Mouse (Mus musculus) v-Abl transformed pro-B cells (cell line): ENCODE data around the gene Ripk3.

Experiments used
- in situ Hi-C, 2 experiments: fragments of 400-800 bp; cut with MboI; formaldehyde crosslinking; loops; one replicate each; pipeline ENCODE4 v1.15.1; 2025; ENCODE audit not compliant: unreplicated experiment in 2 of 2

Ripk3 gene

GRCm38 (mm10) chr14:55767519-55768414, 20.9 kb downstream of the Ripk3 start:
- in situ Hi-C loops: loop anchor here in 1 of 2 experiments (25.0 kb wide), 1 partner anchor 655 kb away; the partner anchor contains the start of genes Ap1g2 and Jph4

GRCm38 (mm10) chr14:55765696-55766095, 23.0 kb downstream of the Ripk3 start, which contains the start of gene Ltb4r1:
Ltb4r1 (plus strand) TSS chr14:55765962.
- in situ Hi-C loops: loop anchor here in 1 of 2 experiments (25.0 kb wide), 1 partner anchor 653 kb away; the partner anchor contains the start of genes Ap1g2 and Jph4

- in situ Hi-C loops: loop anchor here in 1 of 2 experiments (25.0 kb wide), 1 partner anchor 651 kb away; the partner anchor contains the start of genes Ap1g2 and Jph4
Measured at GRCm38 (mm10) chr14:55763166-55763565, 25.5 kb downstream of the Ripk3 start.

GRCm38 (mm10) chr14:55762001-55762821, 26.5 kb downstream of the Ripk3 start:
- in situ Hi-C loops: loop anchor here in 1 of 2 experiments (25.0 kb wide), 1 partner anchor 650 kb away; the partner anchor contains the start of genes Ap1g2 and Jph4

GRCm38 (mm10) chr14:55761163-55761562, 27.5 kb downstream of the Ripk3 start, which contains the start of gene Ltb4r2:
Ltb4r2 (plus strand) TSS chr14:55761428.
- in situ Hi-C loops: loop anchor here in 1 of 2 experiments (25.0 kb wide), 1 partner anchor 649 kb away; the partner anchor contains the start of genes Ap1g2 and Jph4

- in situ Hi-C loops: loop anchor here in 1 of 2 experiments (25.0 kb wide), 1 partner anchor 648 kb away; the partner anchor contains the start of genes Ap1g2 and Jph4
Measured at GRCm38 (mm10) chr14:55760156-55760555, 28.5 kb downstream of the Ripk3 start.

- in situ Hi-C loops: loop anchor here (10.0 to 25.0 kb wide), 3 partner anchors 264 to 654 kb away; partner anchors contain the start of genes Ap1g2 (in 2 of the 2), Carmil3 (in 1 of the 2) and Jph4 (in 1 of the 2)
Measured at GRCm38 (mm10) chr14:55758363-55758784, 30.3 kb downstream of the Ripk3 start, which contains the start of gene Cideb. Cideb (minus strand) TSS chr14:55758458.

- in situ Hi-C loops: loop anchor here (10.0 to 25.0 kb wide), 3 partner anchors 263 to 653 kb away; partner anchors contain the start of genes Ap1g2 (in 2 of the 2), Carmil3 (in 1 of the 2) and Jph4 (in 1 of the 2)
Measured at GRCm38 (mm10) chr14:55757566-55757965, 31.1 kb downstream of the Ripk3 start.

GRCm38 (mm10) chr14:55747051-55747847, 41.4 kb downstream of the Ripk3 start:
- in situ Hi-C loops: no loop called here

- in situ Hi-C loops: no loop called here
Measured at GRCm38 (mm10) chr14:55745861-55746237, 42.8 kb downstream of the Ripk3 start.

- in situ Hi-C loops: no loop called here
Measured at GRCm38 (mm10) chr14:55745180-55745860, 43.3 kb downstream of the Ripk3 start, which contains the start of the genes Dhrs1 and Nop9. Dhrs1 (minus strand) TSS chr14:55745690. Nop9 (plus strand) TSS chr14:55745693.

GRCm38 (mm10) chr14:55743711-55744110, 45.0 kb downstream of the Ripk3 start:
- in situ Hi-C loops: loop anchor here (5.0 kb wide), 1 partner anchor 61 kb away; the partner anchor contains the start of gene Tinf2 (in 2 of the 2)

- in situ Hi-C loops: no loop called here
Measured at GRCm38 (mm10) chr14:55737086-55737687, 51.5 kb downstream of the Ripk3 start.

- in situ Hi-C loops: no loop called here
Measured at GRCm38 (mm10) chr14:55735758-55736157, 52.9 kb downstream of the Ripk3 start.

- in situ Hi-C loops: no loop called here
Measured at GRCm38 (mm10) chr14:55735334-55735733, 53.3 kb downstream of the Ripk3 start.
